Mouse (Mus musculus) CD4-positive helper T cell, adult 2 months (primary cell): ENCODE data around the gene Tnnt1.
A peak's percentile ranks its signal among the peaks of the same experiment; 100 is the strongest.

ENCODE experiments used
- DNase-seq: peaks from one replicate; pipeline ENCODE4 v3.0.0-alpha.2; 2012; ENCODE audit warnings: low read depth, missing footprints, low spot score

The Tnnt1 gene

DNA sequence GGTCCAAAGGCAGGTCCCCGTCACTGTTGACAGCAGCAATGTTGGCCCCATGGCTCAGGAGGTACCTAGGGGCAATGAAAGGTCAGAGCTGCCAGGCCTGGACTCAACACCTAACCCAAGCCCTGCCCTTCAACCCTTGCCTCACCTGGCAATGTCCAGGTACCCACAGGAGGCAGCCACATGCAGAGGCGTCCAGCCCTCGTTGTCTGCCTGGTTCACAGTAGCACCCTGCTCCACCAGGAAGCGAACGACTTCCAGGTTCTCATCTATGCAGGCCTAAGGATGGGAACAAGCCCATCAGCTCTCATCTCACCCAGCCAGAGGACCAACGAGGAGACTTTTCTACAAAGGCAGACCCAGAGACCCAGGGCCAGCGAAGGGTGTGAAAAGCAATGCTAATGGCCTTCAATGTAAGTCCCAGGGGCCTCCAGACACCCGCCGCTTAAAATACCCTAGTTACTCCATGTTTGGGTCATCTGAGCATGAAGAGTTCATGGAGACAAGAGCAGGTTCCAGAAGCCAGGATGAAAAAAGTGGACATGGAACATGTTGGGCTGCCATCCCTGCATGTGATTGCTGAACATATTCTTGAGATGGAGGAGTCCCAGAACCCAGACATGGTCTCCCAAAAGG is 18.8 kb downstream of the Tnnt1 start:
- DNase-seq: no peak

DNA sequence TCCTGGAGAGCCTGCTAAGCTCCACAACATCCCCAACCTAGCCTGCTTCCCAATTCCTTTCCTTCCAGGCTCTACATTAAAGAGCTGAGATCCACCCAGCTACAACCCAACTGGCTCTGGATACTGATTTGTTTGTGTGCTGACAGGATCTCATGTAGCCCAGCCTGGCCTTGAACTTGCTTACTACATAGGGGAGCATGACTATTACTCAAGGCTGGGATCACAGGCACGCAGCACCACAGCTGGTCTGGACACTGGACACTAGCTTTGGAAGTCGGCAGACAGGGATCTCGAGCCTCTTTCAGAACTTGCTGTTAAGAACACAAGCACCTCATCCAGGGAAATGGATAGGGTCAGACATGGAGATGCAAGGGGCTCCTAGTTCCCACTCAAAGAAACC is 19.7 kb downstream of the Tnnt1 start:
- DNase-seq: no peak

DNA sequence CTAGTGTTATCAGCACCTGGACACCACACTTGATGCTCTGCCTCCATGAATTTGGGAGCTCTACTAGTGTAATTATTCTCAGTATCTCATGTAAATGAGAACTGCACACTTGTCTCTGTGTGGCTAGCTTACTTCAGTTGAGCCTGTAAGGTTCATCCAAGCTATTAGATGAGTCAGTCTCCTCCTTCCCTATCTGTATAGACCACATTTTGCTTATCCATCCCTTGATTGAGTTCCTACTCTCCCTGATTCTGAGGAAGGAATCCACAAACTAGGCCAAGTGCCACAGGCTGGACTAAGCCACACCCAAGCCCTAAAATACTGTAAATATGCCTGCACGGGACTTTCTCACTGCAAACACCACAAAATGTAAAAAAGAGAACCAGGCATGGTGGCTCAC is 22.2 kb downstream of the Tnnt1 start:
- DNase-seq: no peak

DNA sequence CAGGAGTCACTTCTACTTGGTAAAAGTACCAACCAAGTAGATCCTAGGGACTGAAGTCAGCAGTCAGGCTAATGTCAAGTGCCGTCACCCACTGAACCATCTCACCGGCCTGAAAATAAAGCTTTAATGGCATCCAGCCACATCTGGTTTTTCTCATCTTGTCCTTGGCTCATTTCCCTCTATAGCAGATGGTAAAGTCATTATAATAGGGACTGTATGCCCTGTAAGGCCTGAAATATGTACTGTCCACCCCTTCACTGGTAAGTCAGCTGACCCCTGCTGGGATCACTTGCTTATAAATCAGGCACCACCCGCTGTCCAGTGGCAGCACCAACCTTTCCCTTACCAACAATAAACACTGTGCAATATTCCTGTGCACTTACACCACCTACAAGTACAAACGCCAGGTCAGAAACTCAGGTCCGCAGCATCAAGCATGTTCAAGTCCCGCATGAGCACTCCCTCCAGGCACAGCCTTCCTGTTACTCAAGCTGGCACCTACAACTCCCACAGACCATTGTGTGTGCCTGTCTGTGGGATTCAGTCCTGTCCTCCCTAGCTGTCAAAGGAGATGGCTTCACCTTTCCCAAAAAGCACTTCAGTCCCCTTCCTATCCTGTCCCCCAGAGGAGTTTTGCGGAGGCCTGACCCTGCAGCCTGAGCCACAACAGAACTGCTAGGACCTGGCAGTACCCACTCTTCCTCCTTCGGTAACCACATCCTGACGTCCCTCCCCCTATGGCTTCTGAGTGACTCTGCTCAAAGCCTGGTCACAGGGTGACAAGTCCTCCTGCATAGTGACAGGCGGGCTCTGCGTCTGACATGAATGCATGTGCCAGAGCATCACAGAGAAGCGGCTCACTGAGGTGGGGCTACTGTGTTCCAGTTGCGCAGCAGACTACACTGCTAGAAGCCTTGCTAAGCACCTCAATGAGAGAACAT is 23.6 kb downstream of the Tnnt1 start:
- DNase-seq: peak; percentile 71

DNA sequence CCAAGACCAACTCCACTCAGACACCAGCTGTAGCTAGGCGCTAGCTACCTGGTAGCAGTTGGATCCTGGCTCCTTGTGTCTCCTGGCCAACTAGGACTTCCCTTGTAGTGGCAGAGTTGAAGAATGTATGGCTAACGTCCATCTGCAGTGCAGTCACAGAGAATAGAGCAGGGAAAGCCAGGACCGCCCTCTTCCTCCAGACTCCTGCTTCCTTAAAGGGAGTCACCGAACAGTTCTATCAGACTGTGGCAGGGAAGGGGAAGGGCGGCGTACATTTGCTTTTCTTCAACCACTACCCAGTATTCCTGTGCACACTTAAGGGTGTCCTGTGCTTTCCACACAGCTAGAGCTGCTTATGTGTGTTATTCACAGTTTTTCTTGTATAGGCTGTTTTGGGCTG is 24.9 kb downstream of the Tnnt1 start:
- no peak for DNase-seq

DNA sequence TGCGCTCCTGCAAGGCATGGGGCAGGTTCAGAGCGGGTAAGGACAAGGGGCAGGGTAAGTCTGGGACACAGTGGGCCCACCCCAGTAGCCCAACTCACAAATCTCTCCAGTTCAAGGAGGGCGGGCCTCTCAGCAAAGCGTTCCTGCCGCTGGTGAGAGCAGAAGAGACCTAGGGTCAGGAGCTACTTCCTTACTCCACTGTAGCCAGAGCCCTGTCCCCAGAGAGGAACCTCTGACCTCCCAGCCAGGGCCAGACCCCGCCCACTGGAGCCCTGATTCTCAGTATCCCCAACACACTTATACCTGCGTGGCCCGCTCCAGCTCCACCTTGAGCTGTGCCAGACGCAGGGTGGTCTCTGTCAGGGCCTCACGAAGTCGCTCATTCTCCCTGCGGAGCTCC is 33.9 kb downstream of the Tnnt1 start:
- no peak for DNase-seq

DNA sequence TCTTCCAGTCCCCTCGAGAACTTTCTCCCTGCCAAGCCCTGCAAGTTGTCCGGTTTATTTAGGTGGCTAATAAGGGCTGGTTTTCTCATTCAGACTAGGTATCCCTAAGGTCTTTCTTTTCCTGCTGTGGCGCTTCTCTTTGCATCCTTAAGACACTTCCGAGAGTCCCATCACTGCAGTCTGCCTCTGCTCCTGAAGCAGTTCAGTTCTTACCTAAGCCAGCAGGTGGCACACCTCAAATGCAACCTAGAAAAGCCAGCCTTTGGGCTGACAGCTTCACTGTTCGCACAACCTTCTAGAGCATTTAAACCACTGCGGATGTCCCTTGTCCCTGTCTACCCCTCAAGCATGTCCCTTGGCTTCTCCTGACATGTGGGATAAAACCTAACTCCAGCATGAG is 36.5 kb downstream of the Tnnt1 start:
- peak; percentile 60 for DNase-seq

DNA sequence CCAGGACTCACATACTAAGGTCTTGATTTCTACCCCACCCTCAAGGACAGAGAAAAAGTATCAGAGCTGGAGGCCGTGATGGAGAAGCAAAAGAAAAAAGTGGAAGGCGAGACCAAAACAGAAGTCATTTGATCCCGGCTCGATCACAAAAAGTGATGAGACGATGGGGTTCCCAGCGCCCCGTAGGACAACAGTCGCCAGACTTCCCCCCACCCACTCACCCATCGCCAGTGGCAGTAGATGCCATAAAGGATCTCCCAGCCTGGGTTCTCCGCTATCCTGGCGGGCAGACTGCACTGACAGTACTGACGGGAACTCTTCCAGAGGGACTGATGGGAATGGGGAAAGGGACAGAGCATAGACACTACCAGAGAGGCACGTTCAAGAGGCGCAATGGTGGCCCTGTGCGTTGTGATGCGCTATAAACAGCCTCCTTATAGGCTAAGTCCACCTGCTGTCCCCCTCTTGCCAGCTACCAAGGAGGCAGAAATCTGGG is 37.3 kb downstream of the Tnnt1 start:
- no peak for DNase-seq

DNA sequence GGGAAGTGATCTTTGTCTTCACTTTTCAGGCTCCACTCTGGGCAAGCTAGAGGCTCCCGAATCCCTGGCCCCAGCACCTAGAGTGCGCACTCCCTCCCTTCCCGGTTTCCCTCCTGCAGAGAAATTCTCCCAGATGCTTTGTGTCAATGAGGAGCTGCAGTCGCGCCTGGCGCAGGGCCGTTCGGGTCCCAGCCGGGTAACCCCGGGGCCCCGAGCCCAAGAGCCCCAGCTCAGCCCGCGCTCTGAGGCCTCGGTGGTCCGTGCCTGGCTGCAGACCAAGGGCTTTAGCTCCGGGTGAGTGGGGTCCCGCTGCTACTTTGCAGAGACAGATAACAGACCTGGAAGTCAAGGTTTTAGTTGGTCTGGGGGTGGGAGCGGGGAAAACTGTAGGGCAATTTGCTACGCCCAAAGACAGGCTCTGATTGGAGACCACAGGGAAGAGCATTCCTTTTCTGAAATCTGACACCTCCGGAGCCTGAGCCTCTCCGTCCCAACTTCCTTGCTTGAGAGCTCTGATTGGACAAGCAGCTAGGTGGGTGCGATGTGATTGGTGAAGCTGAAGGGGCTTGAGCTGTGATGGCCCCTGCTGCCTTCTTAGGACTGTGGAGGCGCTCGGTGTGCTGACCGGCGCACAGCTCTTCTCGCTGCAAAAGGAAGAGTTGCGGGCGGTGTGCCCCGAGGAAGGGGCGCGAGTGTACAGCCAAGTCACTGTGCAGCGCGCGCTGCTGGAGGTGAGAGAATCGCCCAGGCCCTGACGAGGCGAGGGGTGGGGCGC is 38.0 kb downstream of the Tnnt1 start:
- DNase-seq: no peak

DNA sequence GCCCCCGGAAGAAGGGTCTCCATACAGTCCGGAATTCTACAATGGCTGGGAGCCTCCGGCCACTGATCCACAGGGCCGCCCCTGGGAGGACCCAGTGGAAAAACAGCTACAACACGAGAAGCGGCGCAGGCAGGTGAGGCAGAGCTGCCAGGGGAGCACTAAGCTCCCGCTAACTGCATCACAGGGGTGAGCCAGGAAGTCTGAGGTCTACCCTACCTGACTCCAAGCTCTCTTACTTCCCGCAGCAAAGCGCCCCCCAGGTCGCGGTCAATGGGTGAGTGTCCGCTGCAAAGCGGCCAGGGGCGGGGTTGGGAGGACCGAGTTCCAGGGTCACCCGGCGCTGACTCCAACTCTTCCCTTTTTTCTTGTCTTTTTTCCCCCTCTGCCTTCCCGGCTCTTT is 42.2 kb downstream of the Tnnt1 start:
- no peak for DNase-seq

DNA sequence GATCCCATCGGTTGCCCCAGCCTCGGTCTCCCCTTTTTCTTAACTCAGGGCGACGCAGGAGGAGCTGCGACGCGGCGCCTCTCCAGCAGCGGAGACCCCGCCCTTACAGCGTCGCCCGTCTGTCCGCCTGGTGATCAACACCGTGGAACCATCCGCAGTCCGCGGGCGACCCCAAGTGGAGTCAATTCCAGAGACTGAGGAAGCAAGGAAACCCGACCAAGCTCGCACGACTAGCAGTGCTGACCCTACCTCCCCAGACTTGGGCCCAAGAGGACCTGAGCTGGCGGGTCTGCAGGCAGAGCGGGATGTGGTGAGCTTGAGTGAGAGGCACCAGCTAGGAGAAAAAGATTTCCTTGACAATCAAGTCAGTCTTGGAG is 45.0 kb downstream of the Tnnt1 start:
- peak; percentile 42 for DNase-seq

DNA sequence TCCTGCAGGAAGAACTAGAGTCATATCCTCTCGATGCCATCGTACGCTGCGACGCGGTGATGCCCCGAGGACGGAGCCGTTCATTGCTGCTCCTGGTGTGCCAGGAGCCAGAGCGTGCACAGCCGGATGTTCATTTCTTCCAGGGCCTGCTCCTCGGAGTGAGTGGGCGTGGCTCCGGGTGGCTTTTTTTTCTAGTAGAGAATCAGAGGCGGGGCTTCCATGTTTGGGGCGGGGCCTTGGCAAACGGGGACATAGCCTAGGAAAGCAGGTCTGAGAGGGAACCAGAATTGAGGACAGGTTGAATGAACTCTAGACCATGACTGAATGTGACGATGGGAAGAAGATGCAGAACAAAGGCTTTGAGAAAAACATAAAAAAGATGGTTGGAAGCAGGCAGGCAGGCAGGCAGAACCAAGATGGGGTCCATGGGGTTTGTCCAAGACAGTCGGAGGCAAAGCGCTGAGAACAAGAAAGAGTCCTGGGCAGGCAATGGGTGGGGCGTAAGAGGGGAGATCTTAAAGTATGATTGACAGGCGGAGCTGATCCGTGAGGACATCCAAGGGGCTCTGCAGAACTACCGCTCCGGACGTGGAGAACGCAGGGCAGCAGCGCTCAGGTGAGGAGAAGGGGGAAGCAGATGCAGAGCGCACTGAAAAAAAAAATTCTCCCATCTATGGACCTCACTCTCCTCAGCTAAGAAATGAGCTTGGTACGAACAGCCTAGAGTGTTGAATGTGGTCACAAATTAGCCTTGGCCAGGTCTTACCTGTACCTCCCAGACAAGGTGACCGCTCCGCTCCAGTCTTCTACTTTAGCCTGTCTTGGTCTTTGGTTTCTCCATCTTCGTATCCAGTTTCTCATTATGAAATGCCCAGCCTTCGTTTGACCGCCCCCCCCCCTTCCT is 45.7 kb downstream of the Tnnt1 start:
- peak; percentile 42 for DNase-seq

DNA sequence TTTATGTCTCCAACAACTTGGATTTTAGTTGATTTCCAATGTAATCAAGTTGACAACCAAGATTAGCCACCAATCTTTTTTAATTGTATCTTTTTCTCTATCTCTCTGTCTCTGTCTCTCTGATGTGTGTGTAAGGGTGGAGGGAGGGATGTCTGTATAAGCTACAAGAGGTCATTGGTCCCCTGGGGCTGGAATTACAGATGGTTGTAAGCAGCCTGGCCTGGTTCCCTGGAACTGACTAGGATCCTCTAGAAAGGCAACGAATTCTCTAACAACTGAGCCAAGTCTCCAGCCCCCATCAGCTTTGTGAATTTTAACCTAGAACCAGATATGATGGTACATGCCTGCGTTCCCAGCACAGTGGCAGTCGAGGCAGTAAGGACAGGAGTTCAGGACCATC is 48.4 kb downstream of the Tnnt1 start:
- DNase-seq: no peak

DNA sequence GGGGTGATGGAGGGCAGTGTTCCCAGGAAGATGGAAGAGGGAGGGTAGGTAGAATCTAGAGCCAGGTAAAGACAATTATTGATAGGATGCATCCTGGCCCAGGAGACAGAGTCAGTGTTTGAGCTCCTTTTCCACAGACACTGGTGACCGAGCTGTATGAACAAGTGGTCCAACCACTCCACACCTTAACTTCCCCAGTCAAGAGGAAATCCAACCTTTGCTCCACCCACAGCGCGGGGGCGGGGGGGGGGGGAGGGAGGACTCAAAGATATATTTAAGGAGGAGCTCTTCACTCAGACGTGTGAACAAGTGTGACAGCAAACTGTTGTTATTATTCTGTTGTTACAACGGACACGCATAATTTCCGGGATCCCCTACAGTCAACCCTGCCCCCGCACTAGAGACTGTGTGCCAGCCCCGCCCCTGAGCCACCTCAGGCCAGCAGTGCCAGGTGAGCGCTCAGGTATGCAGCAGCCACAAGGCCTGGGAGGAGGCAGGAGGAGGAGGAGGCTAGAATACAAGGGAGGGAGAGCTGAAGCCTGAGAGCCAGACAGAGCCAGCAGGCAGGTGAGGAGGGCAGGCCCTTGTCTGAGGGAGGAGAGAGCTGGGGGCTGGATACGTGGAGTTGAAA is 51.9 kb downstream of the Tnnt1 start:
- DNase-seq: peak; percentile 73

DNA sequence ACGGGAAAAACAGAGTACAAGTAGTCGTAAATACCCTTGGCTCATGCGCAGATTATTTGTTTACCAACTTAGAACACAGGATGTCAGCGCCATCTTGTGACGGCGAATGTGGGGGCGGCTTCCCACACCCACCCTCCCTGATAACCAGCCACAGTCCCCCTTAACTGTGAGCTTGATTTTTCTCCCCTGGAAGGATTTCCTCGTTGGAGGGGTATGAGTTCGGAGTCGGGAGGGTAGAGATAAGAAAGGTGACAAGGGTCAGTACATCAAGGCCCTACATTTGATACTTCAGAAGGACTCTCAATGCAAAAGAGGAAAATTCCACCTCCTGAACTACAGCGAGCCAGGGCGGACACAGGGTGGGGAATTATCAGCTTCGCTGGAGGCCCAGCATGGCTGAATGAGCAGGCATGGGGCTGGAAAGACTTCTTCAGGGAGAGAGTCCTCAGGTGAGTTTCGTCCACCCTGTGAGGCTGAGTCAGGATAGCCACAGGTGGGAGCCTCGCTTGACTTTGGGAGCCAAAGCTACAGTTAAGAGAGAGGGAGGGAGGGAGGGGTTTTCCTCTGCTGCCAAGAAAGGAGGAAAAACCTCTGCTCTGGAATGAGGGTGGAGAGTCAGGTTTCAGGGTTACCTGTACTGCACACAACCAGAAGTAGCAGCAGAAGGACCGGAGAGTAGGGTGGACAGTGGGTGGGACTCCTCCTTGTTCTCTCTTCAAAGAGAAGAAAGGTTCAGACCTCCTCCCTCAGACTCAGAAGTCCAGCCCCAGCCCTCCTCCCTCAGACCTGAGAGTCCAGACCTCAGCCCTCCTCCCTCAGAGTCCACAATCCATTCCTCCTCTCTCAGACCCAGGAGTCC is 55.4 kb downstream of the Tnnt1 start, which contains the start of gene Eps8l1:
TSS of gene Eps8l1 (plus strand) at position 99 of the 859 bp plus-strand sequence.
- DNase-seq: peak; percentile 71
